Mouse (Mus musculus) CH12.LX (cell line): ENCODE data around the gene Nop16.

Source experiments
- BHLHE40 ChIP-seq: IDR thresholded peaks from 2 replicates; pipeline ENCODE4 v1.6.1; 2011; ENCODE audit warnings: mild to moderate bottlenecking, low read depth, low read length, improper control_type of control experiment
- CHD1 ChIP-seq: IDR thresholded peaks from 2 replicates; pipeline ENCODE4 v1.6.1; 2012; ENCODE audit warnings: low read depth, low read length, improper control_type of control experiment, inconsistent platforms
- CTCF ChIP-seq, 2 experiments: IDR thresholded peaks in 1 of 2; conservative IDR thresholded peaks in 1 of 2; 2 replicates each; pipeline ENCODE4 v1.5.1; 2011 to 2012; ENCODE audit warnings: low read depth in 2 of 2, low read length in 2 of 2, improper control_type of control experiment in 1 of 2, inconsistent platforms in 1 of 2, mild to moderate bottlenecking in 1 of 2, moderate library complexity in 1 of 2
- EP300 ChIP-seq: IDR thresholded peaks from 2 replicates; pipeline ENCODE4 v1.6.1; 2011; ENCODE audit warnings: low read length, improper control_type of control experiment
- HCFC1 ChIP-seq: IDR thresholded peaks from 2 replicates; pipeline ENCODE4 v1.6.1; 2012; ENCODE audit warnings: low read depth, mild to moderate bottlenecking, inconsistent platforms, low read length, improper control_type of control experiment
- MAX ChIP-seq: IDR thresholded peaks from 2 replicates; pipeline ENCODE4 v1.6.1; 2011; ENCODE audit warnings: low read length, improper control_type of control experiment
- MXI1 ChIP-seq: IDR thresholded peaks from 2 replicates; pipeline ENCODE4 v1.6.1; 2011; ENCODE audit warnings: mild to moderate bottlenecking, low read depth, low read length, improper control_type of control experiment
- NRF1 ChIP-seq: IDR thresholded peaks from 2 replicates; pipeline ENCODE4 v1.6.1; 2014; ENCODE audit warnings: low read depth, mild to moderate bottlenecking, inconsistent platforms, low read length, improper control_type of control experiment, moderate library complexity
- POLR2A ChIP-seq: IDR thresholded peaks from 2 replicates; pipeline ENCODE4 v1.6.1; 2011; ENCODE audit warnings: low read depth, mild to moderate bottlenecking, improper control_type of control experiment, low read length
- RCOR1 ChIP-seq: conservative IDR thresholded peaks from 2 replicates; pipeline ENCODE4 v1.6.1; 2012; ENCODE audit warnings: low read depth, mild to moderate bottlenecking, inconsistent platforms, low read length, improper control_type of control experiment
- ZMIZ1 ChIP-seq: IDR thresholded peaks from 2 replicates; pipeline ENCODE4 v1.6.1; 2012; ENCODE audit warnings: low read depth, mild to moderate bottlenecking, inconsistent platforms, low read length, improper control_type of control experiment

- TF ChIP-seq CTCF (conservative IDR thresholded peaks at IDR 0.05 in 1 of 2, IDR thresholded peaks at IDR 0.05 in 1 of 2; ENCODE audit: low read depth in 2 of 2, low read length in 2 of 2), result no peak
- no peak for TF ChIP-seq POLR2A
- TF ChIP-seq MXI1, result no peak
- no peak for TF ChIP-seq MAX
- no peak for TF ChIP-seq RCOR1
- TF ChIP-seq NRF1, result no peak
- TF ChIP-seq ZMIZ1, result no peak
- TF ChIP-seq EP300, result no peak
- TF ChIP-seq BHLHE40, result no peak
- no peak for TF ChIP-seq CHD1
- no peak for TF ChIP-seq HCFC1
These were observed 385 bp downstream of the Nop16 start for GRCm38 (mm10) chr13:54589414-54589995.
